Mouse (Mus musculus) kidney, adult 8-10 months (tissue): ENCODE results near the gene 2010111I01Rik.

ENCODE experiments used
- DNase-seq, 2 experiments: peaks; one replicate each; pipeline ENCODE4 v3.0.0; 2022

The 2010111I01Rik gene

DNA sequence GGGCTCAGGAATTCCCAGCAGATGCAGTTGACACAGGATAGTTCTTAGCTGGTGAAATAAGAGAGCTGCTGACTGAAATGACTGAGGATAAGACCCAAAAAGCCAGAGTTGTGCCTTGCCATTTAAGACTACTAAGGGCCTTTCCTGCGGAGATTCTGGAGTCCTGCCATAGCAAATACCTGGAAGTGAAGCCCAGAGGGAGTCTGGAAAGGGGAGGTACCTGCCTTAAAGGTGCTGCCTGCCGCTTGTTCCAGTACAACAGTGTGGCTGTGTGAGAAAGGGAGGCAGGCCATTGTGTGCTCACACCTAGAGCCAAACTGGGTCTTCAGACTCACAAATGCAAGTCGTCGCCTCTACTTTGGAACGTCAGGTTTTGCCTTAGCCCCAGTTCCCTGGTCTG is 305.5 kb downstream of the 2010111I01Rik start:
- DNase-seq, result peak in 1 of 2 experiments; percentile 36

DNA sequence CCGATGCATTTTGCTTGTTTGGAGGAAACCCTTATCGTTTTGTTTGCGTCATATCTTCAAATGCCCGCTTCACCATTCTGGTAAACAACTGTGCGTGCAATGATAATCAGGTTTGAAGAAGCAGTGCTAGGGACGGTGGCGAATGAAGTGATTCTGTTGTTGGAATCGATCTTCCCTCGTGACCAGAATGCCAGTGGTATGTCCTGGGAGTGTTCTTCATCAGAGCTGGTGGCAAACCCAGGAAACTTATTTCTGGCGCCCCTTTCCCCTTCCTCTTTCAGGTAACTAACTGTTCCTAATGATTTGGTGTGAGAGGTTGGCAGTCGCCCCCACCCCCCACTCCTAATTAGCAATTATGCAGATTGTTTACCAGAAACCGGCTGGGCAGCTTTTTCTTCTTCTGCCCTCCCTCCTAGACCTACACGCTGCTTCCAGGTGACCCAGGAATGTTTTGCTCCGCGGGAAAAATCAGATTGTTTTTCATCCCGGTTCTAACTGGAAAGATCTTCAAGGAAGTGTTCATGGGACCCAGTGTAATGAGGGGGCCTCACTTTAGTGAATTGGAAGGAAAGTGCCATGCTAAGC is 307.4 kb downstream of the 2010111I01Rik start:
- peak; percentile 34 to 59 for DNase-seq

DNA sequence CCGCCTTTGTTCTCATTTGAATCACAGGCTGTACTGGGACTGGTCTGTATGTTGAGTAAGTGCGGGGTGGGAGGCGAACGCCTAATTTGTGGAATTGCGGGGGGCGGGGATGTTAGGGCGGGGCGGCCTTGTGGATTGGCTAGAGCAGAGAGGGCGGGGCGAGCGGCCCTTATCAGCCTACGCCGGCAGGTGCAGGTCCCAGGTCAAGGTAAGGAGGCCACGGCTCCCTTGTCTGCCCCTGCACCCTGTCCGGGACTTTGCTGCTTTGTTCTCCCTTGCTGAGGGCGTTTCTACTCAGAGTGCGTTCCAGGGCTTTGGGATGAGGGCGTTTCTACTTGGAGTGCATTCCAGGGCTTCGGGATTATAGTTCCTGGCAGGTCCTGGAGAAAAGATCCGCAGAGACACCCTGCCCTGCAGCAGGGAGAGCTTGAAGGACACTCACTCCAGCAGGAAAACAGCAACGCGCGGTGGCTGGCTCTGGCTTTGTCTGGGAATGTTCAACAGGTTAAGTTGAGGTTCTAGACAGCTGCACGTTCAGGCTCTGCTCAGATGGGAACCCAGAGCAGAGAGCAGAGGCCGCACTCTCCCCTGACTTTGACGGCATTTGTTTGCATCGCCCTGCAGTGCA is 308.0 kb downstream of the 2010111I01Rik start:
- DNase-seq, result peak; percentile 76 to 78

DNA sequence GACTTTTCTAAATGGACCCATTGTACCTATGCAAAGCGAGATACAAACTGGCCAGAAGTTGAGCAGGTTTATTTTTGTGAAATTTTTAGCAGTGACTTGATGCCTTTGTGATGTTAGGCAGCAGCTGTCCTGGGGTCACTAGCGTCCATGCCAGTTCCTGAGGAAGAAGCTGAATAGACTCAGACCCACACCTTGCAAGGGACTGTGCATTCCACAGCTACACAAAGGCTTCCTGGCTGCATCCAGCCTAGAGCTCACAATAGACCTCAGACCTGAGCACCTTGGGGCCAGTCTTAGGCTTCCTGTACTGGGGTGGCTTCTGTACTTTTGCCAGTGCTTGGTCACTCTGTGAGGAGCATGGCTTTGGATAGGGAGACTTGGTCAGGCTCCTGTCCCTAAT is 309.2 kb downstream of the 2010111I01Rik start:
- no peak for DNase-seq

DNA sequence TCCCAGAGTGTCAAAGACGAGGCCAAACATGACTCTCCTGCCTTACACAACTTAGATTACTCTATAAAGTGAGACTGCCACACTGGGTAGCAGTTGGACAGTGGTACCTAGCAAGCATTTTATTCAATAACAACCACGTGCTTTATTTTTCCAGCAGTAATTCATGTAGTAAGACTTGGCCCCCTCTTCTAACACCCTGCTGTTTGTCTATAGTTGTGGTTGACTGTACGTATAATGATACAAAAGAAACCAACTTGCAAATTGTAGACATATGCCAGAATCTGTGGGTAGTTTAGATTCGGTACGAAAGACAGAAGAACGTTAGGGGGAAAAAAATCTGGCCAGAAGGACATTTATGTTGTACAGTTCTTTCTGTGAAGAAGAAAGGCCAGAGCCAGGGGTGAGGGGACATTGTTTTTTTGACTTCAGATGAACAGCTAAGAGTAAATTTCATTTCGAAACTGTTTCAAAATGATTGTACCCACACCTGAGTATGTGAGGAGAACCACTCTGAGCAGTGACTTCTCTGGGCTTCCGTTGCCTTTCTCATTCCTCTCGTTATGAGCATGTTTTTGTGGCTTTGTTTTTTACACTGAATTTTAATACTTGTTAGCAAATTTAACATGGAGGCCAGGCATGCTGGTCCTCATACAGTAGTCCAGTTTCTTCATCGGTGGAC is 309.9 kb downstream of the 2010111I01Rik start:
- DNase-seq, result no peak

DNA sequence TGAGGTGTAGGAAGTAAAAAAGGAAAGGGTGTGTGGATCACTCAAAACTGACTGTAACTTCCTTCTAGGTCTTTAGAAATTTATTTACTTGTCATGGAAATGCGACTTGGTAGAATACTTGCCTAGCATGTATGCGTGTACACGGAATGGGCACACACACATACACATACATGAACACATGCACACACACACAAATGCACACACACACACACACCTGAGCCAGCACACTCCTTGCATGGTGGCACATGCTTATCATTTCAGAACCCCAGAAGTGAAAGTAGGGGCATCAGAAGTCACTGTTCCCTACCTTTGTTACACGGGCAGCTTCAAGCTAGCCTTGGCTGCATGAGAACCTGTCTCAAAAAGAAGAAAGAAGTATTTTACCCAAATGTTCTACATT is 311.7 kb downstream of the 2010111I01Rik start:
- no peak for DNase-seq

DNA sequence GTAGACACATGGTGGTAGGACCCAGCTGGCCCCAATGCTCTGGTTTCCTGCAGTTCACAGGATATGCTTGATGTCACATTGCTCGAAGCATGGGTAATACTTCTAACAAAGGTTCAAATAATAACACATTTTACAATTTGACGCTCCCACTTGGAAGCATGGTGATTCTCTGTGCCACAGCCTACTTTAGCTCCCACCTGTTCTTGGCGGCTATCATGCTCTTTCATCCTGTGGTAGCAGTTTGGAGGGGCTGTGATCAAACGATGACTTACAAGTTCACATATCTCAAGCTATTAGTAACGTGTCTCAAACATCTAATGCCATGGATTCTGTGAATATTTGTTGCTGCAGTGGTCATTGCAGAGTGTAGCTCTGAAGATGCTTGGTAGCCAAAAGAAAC is 312.6 kb downstream of the 2010111I01Rik start:
- no peak for DNase-seq

DNA sequence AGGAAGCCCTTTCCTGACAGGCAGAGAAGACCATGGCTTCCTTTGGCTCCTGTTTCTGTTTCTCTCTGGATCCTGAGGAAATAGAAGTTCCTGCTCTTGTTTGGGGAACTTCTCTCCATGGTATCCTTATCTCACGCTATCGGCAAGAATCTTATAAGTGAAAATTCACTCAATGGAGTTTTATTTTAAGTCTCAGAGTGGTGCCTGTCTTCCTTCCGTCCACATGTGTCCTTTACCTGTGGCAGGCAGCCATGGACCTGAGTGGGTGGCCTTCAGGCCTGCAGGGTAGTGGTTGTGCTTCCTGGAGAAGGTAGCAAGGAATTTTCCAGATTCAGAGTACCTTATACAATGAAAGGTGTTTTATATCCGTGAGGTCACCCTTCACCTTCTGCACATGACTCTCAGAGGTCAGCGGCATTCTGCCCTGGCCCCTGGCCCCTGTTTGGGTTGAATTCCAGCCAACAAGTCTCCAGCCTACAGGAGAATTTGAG is 313.5 kb downstream of the 2010111I01Rik start:
- peak; percentile 48 to 62 for DNase-seq

DNA sequence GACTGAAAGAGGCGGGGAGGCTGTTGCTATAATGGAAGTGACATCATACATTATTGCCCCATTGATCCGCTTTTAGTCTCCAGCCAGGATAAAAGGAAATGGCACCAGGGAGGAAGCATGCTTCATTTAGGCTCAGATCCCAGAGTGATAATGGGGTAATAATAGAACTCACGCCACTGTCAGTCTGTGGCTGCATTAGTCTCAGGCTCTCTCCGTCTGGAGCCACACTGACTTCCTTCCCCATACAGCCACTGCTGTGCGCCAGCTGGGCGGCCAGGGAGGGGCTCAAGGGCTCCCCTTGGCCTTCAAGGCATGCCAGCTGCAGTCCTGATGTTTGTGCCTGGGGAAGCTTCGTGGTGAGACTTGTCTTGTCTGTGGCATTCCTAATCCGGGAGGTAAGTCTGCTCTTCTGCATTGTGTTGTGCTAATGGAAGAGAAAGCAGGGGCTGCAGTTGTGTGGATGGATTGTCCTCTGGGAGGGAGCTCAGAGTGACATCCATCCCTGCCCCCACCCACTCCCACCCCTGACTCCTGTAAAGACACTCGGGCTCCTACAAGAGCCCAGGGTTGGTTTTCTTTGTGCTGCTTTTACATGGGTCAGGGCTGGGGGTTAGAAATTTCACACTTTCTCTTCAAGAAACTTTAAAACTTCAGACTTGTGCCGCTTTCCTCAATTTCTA is 314.2 kb downstream of the 2010111I01Rik start:
- peak; percentile 49 to 54 for DNase-seq

DNA sequence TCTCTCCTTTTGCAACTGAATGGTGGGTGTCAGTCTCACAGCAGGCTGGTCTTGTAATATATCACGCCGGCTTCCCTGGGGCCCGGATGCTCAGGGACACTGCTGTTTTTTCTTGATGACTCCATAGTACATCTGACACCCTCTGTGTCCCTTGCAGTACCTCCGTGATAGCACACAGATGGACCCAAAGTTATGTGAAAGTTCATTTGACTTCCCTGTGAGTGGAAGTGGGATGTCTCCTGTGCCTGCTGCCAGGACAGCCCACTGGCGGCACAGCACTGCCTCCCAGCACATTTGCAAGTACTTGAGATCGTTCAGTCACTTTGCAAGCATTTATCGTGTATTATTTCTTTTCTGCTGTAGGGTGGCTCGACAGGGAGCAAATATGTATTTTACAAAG is 315.1 kb downstream of the 2010111I01Rik start:
- no peak for DNase-seq

DNA sequence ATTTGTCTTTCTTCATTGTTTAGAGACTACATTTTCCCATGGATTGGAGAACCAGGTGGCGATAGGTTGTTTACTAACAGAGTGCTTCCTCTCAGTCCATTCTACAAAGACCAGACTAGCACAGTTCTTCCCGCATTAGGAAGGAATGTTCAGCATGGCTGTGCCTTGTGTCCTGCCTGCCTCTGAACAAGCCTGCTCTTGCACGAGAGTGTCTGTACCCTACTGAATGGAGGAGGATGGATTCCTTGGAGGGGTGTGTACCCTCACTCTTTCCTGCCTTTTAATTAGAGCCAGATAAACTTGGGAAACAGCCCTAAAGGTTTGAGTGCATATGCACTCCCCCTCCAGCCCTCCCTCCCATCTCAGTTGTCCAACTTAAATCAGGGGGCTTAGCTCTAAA is 315.7 kb downstream of the 2010111I01Rik start:
- no peak for DNase-seq

DNA sequence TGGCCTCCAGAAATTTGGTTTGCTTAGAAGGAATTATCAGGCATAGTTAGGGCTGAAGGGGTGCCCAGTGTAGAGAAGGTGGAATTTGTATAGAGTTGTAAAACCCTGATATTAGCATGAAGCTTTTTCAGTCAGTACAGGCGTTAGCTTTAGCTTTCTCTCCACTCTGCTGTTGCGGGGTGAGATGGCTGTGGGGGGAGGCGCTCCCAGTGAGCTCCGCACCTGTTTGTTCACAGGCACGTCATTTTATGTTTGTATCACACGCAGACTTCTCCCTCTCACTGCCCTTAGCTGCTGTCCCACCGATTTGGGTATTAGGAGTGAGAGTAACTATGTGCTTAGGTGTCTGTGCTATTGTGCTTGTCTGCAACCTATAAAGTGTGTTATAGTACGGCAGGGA is 316.5 kb downstream of the 2010111I01Rik start:
- DNase-seq, result no peak

DNA sequence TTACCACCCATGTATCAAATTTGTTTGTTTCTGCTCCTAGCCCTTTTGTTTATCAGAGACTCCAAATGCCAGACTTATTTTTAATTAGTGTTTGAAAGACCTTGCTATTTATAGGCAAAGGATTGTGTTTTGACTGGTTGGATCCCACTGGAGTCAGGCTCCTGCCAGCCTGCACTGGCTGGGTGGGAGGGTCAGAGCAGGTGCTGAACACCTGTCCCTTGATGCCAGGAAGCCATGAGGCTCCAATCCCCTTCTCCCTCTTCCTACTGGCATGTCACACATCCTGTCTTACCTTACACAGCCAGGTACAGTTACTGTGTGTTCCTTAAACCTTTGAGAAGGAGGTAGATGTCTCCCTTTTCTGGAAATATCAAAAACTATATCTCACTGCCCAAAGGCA is 318.5 kb downstream of the 2010111I01Rik start:
- no peak for DNase-seq

DNA sequence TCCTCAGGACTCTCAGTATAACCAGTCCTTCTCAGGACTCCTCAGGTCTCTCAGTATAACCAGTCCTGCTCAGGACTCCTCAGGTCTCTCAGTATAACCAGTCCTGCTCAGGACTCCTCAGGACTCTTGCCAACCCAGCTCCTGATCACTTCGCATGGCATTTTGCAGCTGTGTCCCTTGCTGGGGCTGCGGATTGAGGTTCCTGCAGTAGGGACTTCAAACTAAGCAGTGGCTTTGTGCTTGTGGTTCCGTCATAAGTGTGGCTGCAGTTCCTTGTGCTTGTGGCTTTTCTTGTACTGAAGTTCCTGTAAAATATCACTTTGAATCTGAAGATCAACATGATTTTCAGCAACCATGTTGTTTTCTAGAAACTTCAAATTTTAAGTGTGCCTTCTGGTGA is 320.1 kb downstream of the 2010111I01Rik start:
- DNase-seq, result no peak

DNA sequence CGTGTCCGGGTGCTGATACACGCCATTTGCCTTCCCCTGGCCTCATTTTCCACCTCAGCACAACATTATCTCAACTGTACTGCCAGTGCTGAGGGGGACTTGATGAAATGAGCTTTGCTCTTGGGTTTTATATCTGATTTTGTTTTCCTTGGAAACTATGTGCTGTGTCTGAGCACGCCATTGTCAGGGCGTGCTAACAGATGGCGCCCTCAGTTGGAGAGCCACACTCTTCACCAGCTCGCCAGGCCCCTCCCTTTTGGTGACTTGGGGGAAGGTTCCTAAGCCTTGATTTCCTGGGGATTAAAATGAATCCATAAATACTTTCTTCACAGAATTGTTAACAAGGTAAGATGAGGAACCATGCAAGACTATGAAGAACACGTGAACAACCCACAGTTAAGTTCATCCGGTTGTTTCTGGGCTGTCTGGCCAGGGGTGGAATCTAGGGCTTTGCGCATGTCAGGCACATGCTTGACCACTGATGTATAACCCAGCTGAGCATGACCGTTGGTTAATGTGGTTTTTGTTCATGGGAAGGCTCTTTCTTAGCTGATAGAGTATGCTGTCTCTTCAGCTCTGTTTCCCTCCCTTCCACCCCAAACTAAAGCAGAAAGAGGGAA is 321.9 kb downstream of the 2010111I01Rik start:
- no peak for DNase-seq

DNA sequence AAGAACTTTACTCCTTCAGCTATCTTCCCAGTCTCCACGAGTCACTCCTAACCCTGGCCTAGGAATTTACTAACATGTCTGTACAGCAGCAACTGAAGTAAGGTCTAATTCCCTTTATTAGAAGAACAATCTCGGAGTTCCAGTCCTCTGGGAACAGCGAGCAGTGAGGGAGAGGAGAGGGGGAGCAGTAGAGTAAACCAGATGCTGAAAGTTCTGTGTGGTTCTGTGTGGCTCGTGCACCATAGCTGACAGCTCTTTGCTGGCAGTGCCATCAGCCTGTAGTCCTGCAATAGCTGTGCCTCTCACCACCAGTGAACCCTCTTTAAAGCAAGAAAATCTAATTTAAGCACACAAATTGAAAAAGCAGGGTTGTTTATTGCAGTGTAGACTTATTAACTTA is 324.5 kb downstream of the 2010111I01Rik start:
- DNase-seq, result no peak

DNA sequence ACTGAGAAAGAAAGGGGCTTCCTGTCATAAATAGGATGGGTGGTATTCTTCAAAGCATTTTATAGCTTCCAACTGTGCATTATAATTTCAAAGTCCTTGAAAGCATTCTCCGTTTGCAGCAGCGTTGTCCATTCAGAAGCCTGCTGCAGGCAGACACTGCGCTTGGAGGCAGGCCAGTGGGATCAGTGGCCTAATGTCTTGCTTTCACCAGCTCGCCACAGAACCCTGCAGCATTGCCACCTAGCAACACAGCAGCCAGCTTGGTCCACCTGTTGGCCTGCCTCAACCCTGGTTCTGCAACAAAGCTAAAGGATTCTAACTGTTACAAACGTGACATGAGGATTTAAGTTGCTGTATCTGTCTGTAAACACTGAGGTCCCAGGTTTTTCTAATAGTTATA is 325.0 kb downstream of the 2010111I01Rik start:
- DNase-seq, result no peak

DNA sequence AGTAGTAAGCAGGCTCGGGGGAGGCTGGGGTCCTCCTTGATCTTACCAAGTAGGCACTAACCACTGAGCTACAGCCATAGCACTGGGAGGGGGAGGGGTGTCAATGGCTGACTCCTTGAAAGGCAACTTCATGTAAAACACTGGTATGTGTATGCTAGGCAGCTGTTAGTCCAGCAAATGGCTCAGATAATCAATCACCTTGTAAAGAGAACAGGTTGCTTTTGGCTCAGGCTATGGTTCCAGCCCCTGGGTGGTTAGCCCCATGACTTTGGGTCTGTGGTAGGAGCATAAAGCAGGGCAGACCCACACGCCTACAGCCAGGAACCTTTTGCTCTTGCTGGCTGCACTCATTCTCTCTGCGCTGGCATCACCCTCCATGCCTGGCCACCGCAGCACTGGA is 325.4 kb downstream of the 2010111I01Rik start:
- no peak for DNase-seq

DNA sequence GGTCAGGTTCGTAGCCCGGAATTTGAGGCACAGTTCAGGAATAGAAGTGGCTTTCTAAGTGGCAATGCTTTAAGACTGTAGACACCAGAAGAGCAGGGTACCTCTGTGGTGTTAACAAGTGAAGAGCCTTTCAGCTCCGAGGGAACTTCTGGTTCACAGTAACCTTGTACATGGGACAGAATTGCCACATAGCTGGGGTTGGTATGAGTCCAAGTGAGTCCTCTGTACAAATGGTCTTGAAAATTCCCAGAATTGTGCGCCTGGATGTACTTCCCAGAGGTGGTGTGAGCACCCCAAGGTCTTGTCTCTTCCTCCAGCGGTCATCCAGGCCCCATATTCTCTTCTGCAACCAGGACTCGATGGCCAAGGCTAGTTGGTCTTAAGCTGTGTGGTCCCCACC is 326.3 kb downstream of the 2010111I01Rik start:
- no peak for DNase-seq

DNA sequence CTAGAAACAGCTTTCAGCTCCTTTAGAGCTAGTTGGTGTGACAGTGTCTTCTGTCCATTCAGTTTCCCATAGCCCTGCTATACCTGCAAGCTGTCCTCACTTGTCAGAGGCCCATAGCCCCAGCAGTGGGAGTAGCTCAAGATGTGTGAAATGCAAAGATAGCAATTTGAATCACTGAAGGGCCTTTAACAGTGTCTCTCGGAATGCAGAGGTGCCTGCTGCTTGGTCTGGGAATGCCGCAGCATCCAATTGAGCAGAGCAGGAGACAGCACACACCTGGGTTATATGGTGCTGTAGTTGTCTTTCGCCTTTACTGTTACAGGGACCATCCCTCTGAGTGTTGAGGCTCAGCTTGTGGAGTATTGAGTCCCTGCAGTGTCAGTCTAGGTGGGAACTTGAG is 329.0 kb downstream of the 2010111I01Rik start:
- no peak for DNase-seq

DNA sequence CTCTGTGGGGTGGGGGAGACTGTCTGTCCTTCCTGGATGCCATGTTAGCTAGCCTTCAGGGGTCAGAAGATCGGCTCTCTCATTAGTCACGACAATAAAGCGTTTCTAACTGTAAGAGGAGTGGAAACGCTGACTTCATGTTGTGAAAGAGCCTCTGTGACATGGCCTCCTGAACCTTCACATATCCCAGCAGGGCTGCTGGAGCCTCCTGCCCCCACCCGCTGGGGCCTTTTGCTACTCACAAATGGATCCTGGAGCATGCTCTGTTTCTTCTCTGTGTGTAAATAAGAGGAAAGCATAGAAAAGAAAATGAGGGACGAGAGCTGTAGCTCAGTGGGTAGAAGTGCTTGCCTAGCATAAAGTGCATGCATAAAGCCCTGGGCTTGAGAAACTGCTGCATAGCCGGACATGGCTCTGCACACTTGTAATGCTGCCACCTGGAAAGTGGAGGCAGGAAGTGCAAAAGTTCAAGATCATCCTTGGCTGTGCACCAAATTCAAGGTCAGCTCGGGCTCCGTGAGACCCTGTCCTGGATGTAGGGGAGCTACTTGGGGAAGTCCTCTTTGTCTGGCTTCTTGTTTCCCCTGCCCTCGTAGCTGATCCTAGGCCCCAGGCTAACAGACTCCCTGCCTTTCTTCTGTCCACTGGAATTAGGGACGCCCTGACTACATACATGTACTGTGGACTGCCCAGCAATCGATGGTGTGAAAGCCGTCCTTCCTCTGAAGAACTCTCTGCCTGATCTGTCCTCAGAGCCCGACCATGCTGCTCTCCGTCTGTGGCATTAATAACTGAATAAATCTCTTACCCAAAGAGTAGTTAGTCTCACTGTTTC is 329.9 kb downstream of the 2010111I01Rik start:
- DNase-seq, result peak; percentile 67 to 70

DNA sequence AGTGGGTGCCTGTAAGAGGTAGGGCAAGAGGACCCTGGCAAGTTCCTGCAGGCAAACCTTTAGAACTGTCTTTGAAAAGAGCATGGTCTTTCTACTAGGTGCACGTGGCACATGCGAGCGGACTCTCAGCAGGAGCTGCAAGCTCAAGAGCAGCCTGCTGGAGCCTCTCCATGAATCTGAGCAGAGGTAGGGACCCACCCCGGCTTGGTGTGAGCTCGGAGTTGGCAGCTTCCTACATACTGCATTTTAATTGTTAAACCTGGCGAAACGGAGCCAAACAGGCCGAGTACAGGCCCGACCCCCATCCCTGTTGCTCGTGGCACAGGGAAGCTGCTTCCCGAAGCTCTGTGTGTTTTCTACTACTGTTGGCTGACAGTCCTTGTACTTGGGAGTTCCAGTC is 331.6 kb downstream of the 2010111I01Rik start:
- peak; percentile 50 to 54 for DNase-seq
